Mouse (Mus musculus): ENCODE data around the gene Hspb11.

GRCm38 (mm10) chr4:107328530-107328929, 75.1 kb downstream of the Hspb11 start:
- TF ChIP-seq GATA1 (IDR thresholded peaks at IDR 0.05; ENCODE audit: borderline replicate concordance, low read length) (no peak), FLI1 (IDR thresholded peaks at IDR 0.05; ENCODE audit: low read length) (no peak)

All from megakaryocyte, embryonic 14.5 days (primary cell).